ENCODE assay signal across 8 mouse cellular contexts in genomic region chrX:153139734-153140515, GRCm38 (mm10). TPM values are rescaled to one million over a fixed set of nuclear protein-coding genes. Genes with fewer than 3 reads are reported as not detected.
DNase-seq lines count a peak whose midpoint lies in the region; ATAC-seq lines count a peak whose summit lies in the region.

Gene Rragb, plus strand, starts transcription at chrX:153139981.

- peak within 1 kb of the TSS; percentile 42 for H3K4me3 ChIP-seq in intestine, embryonic 15.5 days (replicated peaks)

- no peaks in the 10 kb centered on the region for H3K4me1 ChIP-seq in intestine, embryonic 15.5 days (replicated peaks)

- peak; percentile 85 for DNase-seq in adrenal gland, adult 2 months
- peak; percentile 87 for DNase-seq in embryo, embryonic 11 days
- peak; percentile 49 for DNase-seq in gastrocnemius, postnatal 25 days
- peak; percentile 80 to 89 for DNase-seq in left cerebral cortex, postnatal 14 days (ENCODE audit: low spot score in 2 of 2)
- DNase-seq in right cerebral cortex, postnatal 14 days: peak; percentile 72
- peak; percentile 41 for DNase-seq in urinary bladder, postnatal 25 days (ENCODE audit: low spot score)

- H3K9me3 ChIP-seq in intestine, embryonic 15.5 days: no peaks in the 10 kb centered on the region

- H3K4me2 ChIP-seq in intestine, embryonic 15.5 days (replicated peaks): peak within 1 kb of the TSS; percentile 69

- H3K36me3 ChIP-seq in intestine, embryonic 15.5 days: no peaks in the 10 kb centered on the region

- H3K27ac ChIP-seq in intestine, embryonic 15.5 days: no peak within 1 kb of the TSS

- 0 out of 2 replicates have a peak, but pooled peaks cover 8% of the 10 kb centered on the region for H3K27me3 ChIP-seq in intestine, embryonic 15.5 days (replicated peaks)

- peak; percentile 98 for ATAC-seq in intestine, embryonic 15.5 days
- peak; percentile 99 for ATAC-seq in megakaryocyte-erythroid progenitor cell, adult 5-6 weeks (replicated peaks; ENCODE audit: low FRiP score, low TSS enrichment, poor library complexity, severe bottlenecking)

- WGBS in intestine, embryonic 15.5 days: 20% methylated on average over 47 of the region's 47 CpGs

- H3K9ac ChIP-seq in intestine, embryonic 15.5 days: no peak within 1 kb of the TSS; the same call in 1 of the 2 replicates

- intact Hi-C loops in left cerebral cortex, postnatal 14 days (cut with DNase I): loop anchor here (10.0 kb wide), 1 partner anchor 215 kb away; no protein-coding TSS in a partner anchor

RNA-seq across cellular contexts. Expression of gene Rragb, which starts in this region (rescaled TPM):
- 10 to 100 TPM in 1 of 2 experiments, 1 to 10 TPM in 1; 6.4 to 13.2 TPM for total RNA-seq in adrenal gland, adult 2 months (2021)
- polyA plus RNA-seq in adrenal gland, adult 2 months (2012; rRNA removed): 2.3 and 3.7 TPM in 2 replicates
- 1 to 10 TPM; 1.1 to 2.0 TPM for total RNA-seq in gastrocnemius, postnatal 25 days (2021)
- polyA plus RNA-seq in intestine, embryonic 15.5 days (2015; fragmentation: Nextera tagmentation; extraction: Ambion mirVana): 1.5 and 1.7 TPM in 2 replicates
- total RNA-seq in left cerebral cortex, postnatal 14 days (2021): 10 to 100 TPM; 76.2 to 85.7 TPM
- 5.7 and 6.8 TPM in 2 replicates for total RNA-seq in megakaryocyte-erythroid progenitor cell, adult 5-6 weeks (2014; fragmentation: Nextera tagmentation)
- 3.3 and 9.1 TPM in 2 replicates for total RNA-seq in megakaryocyte-erythroid progenitor cell, adult 5-6 weeks (2017)

Comparison
In these comparisons a context has a peak if more than half of its experiments do, and no peak if none do; other contexts are left out.
1. RNA of gene Rragb (total RNA-seq): 76.2 to 85.7 TPM in left cerebral cortex, postnatal 14 days; 6.4 to 13.2 TPM in adrenal gland, adult 2 months, 3.3 to 9.1 TPM in megakaryocyte-erythroid progenitor cell, adult 5-6 weeks and 1.1 to 2.0 TPM in gastrocnemius, postnatal 25 days; every median in the first group is over 4 times any median in the second.
2. Peak in every context shown above with its lines, with median percentiles within 50 percentile points of each other: DNase-seq.